Mouse (Mus musculus) testis, postnatal 14 days (tissue): ENCODE data around the gene Disp1.

Experiments used
- DNase-seq: peaks from one replicate; pipeline ENCODE4 v3.0.0; 2021; ENCODE audit warnings: low spot score

Disp1 gene

DNA sequence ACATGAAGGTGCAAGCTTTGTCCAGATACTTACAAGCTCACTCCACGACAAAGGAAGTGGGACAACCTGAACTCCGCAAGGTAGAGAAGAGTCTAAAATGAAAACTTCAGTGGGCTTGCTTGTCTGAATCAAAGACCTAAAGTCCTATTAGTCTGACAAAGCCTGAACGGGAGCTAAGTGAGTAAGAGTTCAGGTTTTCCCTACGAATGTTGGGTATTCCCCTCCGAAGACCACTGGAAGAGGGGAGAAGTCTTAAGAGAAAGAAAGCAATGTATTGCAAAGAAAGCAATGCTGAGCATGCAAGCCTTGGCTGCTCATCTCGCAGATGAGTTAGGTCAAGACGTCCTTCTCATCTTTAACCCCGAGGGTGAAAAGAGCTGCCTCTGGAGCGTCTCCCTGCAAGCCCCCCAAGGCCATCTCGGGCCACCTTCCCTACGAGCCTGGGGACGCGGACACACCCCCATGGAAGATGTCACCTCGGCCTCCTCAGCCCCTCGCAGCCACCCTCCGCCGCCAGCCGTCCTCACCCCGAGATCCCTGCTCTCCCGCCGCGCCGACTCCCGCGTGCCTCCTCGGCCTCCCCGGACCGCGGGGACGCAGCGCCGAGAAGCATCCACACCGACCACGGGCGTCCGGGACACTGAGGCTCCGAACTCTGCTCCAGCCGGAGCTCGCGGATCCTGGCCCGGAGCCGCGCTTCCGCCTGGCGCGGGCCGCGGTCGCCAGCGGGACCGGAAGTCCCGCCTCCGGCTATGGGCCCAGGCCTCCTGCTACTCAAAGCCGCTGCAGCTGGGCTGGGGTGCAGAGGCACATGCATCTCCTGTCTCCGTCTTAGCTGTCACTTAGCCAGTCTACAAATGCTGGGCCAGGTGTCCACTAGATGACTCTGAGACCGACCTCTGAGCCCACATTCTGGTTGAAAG is at the start of gene Disp1:
TSS of gene Disp1 (minus strand) at position 727 of the 923 bp plus-strand sequence.
- DNase-seq: peak; percentile 84

DNA sequence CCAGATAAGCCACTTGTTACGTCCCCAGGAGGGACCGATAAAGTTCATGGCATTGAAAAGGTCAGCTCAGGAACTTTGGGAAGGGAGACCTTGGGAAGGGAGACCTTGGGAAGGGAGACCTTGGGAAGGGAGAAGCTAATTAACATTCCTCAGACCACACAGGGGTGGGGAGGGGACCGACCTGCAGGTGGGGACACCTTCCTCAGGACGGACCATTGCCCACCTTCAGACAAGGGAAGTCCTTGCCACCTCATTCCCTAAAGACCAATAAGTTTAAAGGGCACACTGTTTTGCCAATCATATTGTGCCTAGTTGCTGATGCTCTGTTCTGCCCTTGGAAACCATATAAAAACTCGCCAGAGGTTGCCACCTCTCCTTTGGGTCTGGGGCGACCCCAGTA is 46.3 kb upstream of the Disp1 start:
- no peak for DNase-seq

DNA sequence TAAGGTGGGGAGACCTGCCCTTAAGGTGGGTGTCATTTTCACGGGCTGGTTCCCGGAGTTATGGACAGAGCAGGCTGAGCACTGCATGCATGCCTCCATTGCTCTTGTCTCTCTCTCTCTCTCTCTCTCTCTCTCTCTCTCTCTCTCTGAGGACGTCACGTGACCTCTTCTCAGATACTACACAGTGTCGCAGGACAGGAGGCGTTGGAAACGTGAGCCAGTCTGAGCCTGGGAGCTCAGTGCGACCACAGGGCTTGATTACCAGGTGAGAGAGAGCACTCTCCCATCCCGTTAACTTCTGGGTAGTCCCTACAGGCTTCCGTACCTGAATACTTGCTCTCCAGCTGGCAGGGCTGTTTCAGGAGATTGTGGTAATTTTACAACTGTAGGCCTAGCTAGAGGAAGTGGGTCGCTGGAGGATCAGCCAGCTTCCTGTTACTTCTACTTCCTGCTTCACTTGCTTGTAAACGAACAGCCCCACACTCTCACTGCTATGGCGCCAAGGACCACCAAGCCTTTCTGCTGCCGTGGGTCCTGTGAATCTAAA is 44.7 kb upstream of the Disp1 start:
- no peak for DNase-seq

DNA sequence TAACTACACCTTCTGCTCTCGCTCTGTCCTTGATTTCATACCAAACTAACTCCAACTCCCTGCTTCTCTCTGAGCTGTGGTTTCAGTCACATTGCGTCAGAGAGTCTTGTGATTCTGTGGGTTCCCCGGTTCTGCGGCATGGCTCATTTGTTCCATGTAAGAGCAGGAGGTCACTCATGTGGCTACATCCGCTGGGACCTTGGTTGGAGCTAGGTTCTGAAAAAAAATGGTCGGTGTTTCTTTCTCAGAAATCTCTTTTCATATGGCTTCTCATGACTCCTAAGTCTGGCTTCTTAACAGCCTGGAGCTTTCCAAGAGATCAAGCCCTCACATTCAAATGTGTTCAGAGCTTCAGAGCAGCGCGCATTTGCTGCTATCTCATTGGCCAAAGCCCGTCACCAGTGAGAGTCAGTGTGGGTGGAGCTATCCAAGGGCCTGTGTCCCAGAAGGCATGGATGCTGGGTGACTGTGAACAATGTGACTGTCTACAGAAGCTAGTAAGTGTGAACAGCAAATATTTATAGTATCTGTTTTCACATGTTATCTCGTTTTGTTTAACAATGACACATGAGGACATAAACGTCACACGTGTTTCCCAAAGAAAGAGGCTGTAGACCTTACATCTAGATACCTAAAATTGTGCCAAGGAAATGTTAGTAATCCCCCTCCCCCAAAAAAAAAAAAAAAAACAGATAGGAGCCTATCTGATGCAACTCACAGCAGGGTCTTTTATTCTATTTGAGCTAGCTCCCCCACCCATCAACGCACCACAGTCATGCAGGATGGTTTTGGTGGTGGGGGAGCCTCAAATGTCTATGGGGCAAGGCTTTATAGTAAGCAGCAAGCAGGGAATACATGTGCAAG is 43.1 kb upstream of the Disp1 start:
- no peak for DNase-seq

DNA sequence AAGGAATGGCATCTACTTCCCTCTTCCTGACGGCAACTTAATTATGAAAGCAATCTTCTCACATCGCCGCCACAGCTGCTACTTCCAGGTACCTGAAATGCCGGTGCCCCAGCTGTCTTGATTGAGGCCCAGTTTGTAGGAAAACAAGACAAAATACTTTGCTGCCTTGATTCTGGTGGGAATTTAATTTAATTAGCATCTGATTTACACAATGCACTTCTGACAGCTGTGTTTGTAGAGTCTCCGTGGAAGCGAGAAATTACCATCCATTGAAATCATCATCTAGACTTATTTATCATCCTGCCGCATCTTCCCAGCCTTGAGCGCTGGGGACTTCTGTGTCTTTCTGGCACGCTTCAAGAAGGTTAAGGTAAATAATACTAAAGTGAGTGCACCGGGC is 31.3 kb upstream of the Disp1 start:
- DNase-seq: no peak

DNA sequence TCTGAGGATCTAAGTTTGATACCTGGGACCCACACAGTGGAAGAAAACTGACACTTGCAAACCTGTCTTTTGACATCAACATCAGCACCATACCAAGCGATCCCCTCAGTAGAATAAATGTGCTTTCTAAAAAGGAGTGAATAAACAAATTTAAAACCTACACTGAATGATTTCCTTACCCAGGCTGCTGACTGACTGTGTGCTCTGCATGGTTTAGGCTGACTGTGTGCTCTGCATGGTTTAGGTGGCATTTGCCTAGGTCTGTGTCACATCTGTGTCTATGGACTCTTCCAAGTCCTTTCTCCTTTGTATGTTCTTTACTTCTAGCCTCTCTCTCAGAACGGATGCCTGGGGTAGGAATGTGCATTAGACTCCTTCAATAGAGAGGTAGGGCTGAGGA is 30.5 kb upstream of the Disp1 start:
- no peak for DNase-seq

DNA sequence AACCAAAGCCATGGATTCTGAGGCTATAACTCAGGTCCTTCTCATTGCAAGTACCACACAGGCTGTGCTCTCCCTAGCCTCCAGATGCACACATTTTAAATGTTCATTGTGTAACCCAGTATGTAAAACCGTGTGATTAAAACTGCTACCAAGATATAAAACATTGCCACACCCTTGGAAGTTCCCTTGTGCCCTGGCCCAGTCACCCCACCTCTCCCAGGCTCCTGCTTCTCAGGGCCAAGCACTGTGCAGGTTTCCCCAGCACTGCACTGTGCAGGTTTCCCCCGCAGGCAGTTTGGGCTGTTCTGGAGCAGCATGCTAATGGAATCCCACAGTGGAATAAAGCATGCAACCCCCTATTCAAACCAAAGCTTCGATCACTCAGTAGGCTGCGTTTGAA is 29.3 kb upstream of the Disp1 start:
- DNase-seq: no peak

DNA sequence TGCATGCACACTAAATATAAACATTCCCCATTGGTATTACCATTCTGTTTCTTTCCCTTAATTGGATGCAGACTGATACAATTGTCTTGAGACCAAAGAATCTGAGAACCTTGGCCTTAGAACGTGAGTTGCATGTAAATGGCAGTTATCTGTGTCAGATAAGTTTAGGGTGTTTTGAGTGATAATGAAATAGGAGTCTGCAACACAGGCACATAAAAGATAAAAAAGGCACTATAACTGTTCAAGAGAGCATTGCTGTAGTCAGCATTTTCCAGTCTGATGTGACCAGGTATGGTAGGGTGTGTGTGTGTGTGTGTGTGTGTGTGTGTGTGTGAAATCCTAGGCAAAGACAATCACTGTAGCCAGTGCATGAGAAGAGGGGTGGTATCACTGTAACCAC is 26.8 kb upstream of the Disp1 start:
- no peak for DNase-seq

DNA sequence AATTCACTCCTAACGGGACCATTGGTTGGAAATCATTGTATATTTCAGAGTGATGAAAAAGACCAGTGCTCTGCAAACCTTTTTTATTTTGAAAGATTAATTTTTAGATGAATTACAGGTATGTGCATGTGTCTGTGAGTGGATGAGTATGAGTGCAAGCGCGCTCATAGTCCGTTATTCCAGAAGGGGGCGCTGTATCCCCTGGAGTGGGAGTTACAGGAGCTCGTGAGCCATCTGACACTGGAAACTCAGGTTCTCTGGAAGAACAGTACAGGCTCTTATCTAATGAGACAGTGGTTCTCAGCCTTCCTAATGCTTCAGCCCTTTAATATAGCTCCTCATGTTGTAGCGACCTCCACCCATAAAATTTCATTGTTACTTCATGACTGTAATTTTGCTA is 22.0 kb upstream of the Disp1 start:
- no peak for DNase-seq

DNA sequence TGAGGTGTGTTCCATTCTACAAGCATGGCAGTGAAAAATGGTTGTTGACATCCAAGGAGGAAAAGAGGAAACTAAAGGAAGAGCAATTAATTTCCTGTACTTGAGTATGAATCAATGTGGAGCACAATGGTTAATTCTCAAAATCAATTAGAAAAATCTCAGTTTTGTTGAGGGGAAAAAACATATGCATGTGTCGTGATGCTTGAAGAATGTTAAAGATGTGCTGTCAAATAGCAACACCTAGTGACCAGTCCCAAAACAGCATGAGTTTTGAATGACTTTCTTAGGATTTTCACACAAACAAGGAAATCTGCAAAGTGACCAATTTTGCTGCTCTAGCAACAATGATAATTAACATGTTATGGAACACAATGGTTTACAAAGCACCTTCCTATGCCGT is 16.6 kb upstream of the Disp1 start:
- DNase-seq: no peak

DNA sequence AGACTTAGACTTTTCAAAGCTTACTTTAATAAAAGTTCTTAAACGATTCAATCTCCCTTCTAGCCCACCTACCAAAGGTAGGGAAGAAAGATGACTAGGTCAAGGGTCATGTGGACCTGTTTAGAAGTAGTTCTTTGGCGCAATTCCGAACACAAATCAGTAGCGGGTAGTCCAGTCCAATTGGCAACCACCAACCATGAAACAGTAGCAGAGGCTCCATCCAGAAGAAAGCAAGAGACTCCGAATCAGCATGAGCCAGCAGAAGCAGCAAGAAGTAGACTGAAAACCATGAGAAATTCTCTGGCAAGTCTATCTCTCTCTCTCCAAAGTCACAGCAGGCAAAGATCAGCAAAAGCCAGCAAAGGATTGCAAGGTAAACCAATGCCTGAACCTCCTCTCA is 15.1 kb upstream of the Disp1 start:
- no peak for DNase-seq

DNA sequence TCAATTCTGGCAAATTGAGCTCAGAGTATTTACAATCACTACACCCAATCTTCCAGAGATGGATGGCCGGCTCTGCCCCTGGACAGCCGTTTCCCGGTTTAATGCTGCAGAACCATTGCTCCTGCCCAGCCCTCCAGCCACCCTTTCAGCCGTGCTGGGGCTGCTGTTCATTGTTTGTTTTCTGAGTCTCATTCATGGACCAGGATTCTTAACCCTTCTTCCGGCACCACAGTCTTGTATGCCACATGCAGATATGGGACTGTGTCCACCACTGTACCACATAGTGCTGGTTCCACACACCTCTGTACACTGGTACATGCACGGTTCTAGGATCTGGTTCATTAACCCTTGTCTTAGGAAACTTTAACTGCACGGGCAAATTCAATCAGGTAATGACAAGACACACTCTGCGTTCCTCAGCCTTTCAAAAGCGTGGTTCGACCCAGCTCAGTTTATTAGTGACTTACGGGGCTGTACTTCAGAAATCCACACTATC is 12.4 kb upstream of the Disp1 start:
- DNase-seq: no peak

DNA sequence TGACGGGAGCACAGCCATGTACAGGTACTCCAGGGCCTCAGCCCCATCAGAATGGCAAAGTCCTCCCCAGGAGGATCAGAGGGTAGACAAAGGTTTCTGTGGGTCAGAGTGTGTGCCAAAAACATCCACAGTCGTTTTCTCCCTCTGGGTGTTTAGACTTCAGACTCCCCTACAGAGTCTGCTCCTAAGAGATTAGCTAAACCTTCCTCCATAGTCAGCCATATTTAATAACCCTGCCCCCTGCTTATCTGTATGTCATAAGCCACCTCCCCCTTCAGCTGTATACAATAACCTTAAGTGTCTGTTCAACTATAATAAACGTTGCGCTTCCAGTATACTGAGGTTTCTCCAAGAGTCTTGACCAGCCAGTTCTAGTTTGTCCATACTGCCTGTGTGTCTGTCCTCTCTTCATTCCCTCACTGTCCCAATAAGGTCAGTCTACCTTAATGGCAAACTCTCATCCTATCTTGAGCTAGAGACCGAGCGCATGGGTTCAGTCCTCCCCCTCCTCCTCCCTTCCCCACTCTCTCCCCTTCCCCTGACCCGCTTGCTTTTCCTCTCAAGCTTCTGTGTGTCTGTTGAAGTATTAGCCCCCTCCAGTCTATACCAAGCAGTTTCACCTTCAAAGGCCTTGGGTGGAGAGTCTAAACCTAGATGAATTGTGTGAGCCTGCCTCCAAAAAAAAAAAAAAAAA is 11.8 kb upstream of the Disp1 start:
- DNase-seq: no peak

DNA sequence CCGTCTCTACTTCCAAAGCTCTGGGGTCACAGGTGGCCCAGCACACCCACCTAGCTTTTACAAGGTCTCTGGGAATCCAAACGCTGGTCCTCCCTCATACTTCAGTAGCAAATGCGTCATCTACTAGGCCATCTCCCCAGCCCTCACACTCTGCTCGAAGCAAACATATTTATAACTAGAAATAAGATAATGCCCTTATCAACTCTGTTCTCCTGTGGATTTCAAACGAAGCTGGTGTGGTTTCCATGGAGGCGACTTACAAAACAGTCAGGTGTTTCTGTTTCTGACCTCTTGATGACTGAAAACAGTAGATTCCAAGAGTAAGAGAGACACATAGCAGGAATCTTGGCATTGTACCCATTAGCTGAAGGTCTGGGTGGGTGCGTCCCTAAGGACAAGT is 6.1 kb upstream of the Disp1 start:
- DNase-seq: no peak

DNA sequence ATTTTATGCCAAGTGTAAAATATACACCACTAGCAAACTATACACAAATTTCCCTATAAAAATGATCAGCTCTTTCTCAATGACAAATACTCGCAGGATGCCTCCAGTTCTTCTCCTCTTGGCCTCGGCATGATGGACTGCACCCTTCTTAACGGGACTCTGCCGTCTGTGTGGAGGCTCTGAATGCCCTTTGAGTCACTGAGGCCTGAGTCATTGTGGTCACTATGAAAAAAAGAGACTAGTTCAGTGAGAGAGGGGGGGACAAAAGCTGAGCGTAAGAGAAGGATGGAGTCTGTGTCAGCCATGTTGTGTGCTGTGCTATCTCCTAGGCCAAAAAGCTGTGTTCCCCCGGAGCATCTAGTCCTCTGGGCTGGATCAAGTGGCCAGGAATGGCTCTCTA is 2.3 kb downstream of the Disp1 start:
- DNase-seq: no peak

DNA sequence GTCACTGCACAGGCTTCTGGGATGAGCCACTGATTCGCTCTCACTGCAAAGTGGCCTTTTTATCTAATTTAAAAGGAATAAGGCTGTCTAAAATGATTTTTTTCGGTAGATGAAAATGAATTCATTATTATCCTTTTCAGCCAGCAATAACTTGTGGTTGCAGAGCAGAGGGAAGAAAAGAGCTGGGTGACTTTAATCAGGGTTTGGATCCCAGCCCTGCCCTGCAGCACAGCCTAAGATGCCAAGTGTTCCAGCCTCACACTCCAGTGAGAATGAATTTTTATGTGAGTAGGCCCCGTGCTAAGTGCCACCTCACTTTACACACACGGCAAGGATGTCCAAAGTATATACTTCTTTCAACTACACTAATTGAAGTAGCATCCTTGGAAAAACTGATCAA is 4.6 kb downstream of the Disp1 start:
- no peak for DNase-seq

DNA sequence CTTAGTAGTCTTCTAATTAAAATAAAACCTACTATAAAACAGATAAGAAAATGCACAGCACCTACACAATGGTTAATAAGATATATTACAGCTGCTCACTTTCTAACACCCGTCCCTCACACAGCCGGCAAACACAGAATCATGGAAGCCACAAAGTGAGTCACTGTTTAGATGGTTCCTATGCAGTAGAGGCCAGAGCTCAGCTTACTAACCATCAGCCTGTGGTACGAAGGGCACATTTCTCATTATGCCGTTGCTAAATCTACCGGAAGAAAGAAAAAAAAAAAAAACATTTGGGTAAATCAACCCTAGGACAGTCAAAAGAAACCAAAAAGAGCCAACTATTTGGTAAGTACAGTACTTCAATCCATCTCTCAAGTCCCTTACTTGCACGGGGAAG is 5.6 kb downstream of the Disp1 start:
- DNase-seq: no peak

DNA sequence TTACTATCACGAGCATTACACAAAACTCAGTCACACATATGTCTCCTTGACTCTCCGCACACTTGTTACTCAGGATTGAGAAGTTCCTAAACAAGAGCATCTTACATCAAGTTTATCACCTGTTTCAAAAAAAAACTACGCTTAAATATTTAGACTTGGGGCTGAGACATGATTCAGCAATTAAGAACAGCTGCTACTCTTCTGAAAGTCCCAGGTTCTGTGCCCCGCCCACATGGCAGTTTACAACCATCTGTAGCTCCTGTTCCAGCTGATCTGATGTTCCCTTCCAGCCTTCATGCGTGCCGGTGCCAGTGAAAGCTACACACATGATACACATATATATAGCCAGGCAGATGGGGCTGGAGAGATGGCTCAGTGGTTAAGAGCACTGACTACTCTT is 7.5 kb downstream of the Disp1 start:
- no peak for DNase-seq

DNA sequence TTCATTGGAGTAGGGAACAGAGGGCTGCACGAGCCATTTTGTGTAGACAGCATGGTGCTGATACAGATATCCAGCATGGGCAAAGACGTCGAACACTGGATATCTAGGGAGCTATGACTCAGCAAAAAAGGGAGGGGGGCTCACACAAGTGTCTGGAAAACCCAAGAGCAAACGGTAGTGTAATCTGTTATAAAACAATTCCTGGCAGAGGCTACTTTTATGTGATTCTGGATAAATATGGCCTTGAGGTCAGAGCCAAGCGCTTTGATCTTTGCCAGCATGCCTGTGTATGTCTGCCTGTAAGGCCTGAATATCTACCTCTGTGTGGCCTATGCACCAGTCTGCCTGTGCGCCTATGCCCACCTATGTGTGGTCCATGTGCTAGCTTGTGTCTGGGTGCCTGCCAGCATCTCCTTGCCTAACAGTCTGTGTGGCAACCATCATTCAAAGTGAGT is 8.5 kb downstream of the Disp1 start:
- DNase-seq: no peak

DNA sequence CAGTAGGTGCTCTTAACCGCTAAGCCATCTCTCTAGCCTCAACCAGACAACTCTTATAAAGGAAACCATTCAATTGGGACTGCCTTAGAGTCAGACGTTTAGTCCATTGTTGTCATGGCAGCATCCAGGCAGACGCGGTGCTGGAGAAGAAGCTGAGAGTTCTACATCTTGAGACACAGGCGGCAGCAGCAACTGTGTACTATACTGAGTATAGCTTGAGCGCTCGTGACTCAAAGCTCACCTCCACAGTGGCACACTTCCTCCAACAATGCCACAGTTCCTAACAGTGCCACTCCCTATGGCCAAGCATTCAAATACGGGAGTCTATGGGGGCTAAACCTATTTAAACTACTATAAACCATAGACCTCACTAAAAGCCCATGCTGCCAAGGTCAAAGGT is 11.2 kb downstream of the Disp1 start:
- no peak for DNase-seq

DNA sequence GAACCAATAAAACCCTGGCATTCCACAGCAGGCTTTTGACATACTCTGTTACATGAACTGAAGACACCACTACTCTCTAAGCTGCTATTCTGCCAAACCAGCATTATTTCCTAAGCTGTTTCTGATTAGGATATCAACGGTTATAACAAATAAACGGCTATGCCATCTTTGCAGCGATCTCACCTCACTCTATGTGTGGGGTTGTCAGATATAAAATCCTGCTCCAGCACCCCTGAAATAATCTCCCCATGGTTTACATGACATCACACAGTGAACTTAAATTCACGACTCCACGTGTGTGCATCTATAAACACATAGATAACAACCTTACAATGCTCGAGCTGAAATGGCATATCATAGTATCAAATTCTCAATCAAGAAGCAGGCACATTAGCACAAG is 13.7 kb downstream of the Disp1 start:
- no peak for DNase-seq

DNA sequence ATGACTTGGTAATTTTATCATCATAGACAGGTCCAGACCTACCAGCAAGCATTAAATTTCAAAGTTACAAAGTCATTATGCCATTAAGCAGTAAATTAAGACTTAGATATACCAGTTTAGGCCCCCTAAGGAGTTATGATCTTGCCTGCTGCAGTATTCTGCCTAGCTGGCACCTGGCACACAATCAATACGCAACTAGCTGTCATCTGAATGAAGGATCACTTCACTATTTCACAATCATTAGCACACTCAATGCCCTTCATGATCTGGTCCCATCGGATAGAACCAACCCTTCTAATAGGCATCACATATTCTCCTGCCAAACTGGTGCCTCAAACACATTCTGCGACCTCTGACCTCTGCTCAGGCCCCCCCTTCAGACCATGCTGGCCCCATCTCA is 14.2 kb downstream of the Disp1 start:
- DNase-seq: no peak
